Mouse (Mus musculus): ENCODE data around the gene Olfr768. TPM values are rescaled to one million over a fixed set of nuclear protein-coding genes. Genes with fewer than 3 reads are reported as not detected.

Gene Olfr768
- not detected in 2 replicates for polyA plus RNA-seq (2012; ENCODE audit: low replicate concordance)

DNA sequence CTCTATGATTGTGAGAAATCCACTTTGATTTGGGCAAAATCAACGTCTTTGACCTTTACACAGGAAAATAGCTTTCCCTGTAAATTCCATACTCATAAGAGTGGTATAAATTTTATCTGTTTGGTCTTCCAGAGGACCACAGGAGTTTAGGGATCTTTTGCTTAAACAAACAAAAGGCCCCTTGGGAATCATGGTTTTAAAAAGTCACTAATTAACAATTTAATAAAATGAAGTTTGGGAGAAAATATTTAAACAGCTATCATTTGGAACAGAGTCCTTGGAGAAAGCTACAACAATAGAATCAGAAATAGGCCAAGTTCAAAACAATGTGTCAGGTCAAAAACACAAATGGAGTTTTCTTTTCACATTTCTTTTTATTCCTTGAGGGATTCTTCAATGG is at the start of gene Olfr768:
Gene Olfr768 (minus strand): TSS at position 101 of the 400 bp plus-strand sequence.

DNA sequence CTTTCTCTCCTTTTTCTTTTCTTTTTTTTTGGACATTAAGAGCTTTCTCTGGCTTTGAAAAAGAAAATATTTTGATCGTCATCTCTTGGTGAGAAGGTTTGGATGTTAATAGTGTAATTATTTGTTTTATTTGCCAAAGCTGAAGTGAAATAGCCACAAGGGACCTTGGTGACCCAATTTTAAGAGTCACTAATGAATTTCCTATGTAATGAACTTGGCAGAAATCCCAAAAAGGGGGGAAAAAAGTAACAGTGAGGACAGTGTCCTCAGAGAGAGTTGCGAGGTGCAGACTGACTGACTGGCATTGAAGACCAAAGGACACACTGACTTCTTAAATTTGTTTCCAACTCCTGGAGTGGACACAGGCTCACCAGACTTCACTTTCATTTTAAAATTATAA is 39.7 kb upstream of the Olfr768 start, which contains the start of gene Olfr770:
Gene Olfr770 (minus strand): TSS at position 101 of the 400 bp plus-strand sequence.

DNA sequence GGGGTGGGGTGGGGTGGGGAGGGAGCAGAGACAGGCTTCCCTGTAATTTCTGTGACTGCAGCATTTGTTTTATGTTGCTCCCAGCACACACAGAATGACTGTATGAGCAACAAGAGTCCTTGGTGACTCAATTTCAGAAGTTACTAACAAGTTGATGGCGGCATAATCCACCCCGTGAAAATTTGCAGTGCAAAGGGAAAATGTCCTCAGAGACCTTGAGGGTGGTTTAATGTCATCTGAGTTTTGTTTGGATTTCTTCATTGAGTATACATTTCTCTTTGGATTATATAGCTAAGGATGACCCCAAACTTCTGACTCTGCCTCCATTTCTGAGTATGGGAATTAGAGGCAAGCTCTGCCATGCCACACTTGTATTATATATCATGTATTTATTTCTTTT is 18.6 kb upstream of the Olfr768 start, which contains the start of gene Olfr769:
Gene Olfr769 (minus strand): TSS at position 101 of the 400 bp plus-strand sequence.

DNA sequence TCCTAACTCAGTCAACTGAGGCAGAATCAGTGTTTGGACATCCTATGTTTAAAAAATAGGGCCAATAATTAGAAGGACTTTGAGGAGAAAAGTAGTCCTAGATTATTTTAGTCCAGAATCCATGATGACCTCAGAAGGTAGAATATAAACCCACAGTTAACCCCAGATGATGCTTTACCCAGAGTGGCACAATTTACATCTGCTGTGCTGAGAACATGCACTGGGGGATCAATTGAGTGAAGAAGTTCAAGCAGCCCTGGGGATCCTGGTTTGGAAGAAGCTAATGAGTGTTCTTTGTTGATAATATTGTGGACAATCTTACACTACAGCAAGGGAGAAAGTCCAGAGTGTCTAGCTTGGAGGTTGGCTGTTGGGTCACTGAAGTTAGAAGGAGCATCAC is 16.4 kb downstream of the Olfr768 start, which contains the start of gene Olfr767:
Gene Olfr767 (minus strand): TSS at position 101 of the 400 bp plus-strand sequence.

DNA sequence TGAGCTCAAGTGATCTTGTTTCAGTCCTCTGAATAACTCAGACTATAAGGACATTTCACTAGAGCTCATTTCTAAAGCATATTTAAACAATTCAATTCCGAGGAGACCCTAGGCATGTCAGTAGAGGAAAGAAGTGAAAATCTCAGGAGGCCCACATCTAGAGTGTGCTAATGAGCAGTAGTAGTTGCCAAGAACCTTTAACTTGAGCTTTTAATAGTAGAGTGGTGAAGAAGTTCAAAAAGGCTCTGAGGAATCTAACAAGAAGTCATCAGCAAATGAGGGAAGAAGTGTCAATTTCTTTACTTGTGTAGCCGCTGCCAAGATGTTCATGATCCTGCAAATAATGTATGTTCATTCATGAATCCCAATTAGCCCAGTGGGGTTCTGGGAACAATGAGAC is 30.3 kb downstream of the Olfr768 start, which contains the start of gene Olfr766-ps1:
Gene Olfr766-ps1 (minus strand): TSS at position 101 of the 400 bp plus-strand sequence.

DNA sequence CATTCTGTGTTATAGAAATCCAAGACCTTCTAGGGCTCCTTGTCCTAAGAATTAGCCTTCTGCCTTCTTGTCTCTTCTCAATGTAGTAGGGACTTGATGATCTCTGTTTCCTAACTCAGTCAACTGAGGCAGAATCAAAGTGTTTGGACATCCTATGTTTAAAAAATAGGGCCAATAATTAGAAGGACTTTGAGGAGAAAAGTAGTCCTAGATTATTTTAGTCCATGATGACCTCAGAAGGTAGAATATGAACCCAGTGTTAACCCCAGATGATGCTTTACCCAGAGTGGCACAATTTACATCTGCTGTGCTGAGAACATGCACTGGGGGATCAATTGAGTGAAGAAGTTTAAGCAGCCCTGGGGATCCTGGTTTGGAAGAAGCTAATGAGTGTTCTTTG is 49.3 kb downstream of the Olfr768 start, which contains the start of gene Olfr765:
Gene Olfr765 (minus strand): TSS at position 101 of the 400 bp plus-strand sequence.

Other genes starting within 250 kb of the Olfr768 start
- gene Gdf11, start 207.7 kb downstream of the Olfr768 start, polyA plus RNA-seq (2012; ENCODE audit: low replicate concordance): 1.5 and 1.6 TPM in 2 replicates
- 0.96 and 1.1 TPM in 2 replicates for gene Cd63, start 198.4 kb downstream of the Olfr768 start, polyA plus RNA-seq (2012; ENCODE audit: low replicate concordance)
- 2.4 and 4.2 TPM in 2 replicates for gene Rdh5, start 176.5 kb downstream of the Olfr768 start, polyA plus RNA-seq (2012; ENCODE audit: low replicate concordance)
- 24.2 and 33.3 TPM in 2 replicates for gene Bloc1s1, start 175.3 kb downstream of the Olfr768 start, polyA plus RNA-seq (2012; ENCODE audit: low replicate concordance)
- 1.6 and 2.3 TPM in 2 replicates for gene Itga7, start 165.6 kb downstream of the Olfr768 start, polyA plus RNA-seq (2012; ENCODE audit: low replicate concordance)
- gene Mettl7b, start 138.4 kb downstream of the Olfr768 start, polyA plus RNA-seq (2012; ENCODE audit: low replicate concordance): not detected in 2 replicates
- not detected in 2 replicates for gene Olfr9, start 109.9 kb downstream of the Olfr768 start, polyA plus RNA-seq (2012; ENCODE audit: low replicate concordance)
- not detected in 2 replicates for gene Olfr763, start 88.6 kb downstream of the Olfr768 start, polyA plus RNA-seq (2012; ENCODE audit: low replicate concordance)
- not detected in 2 replicates for gene Olfr764-ps1, start 59.5 kb downstream of the Olfr768 start, polyA plus RNA-seq (2012; ENCODE audit: low replicate concordance)
- not detected in 2 replicates for gene Olfr765, start 49.4 kb downstream of the Olfr768 start, polyA plus RNA-seq (2012; ENCODE audit: low replicate concordance)
- gene Olfr766-ps1, start 30.4 kb downstream of the Olfr768 start, polyA plus RNA-seq (2012; ENCODE audit: low replicate concordance): not detected in 2 replicates
- gene Olfr767, start 16.5 kb downstream of the Olfr768 start, polyA plus RNA-seq (2012; ENCODE audit: low replicate concordance): not detected in 2 replicates
- gene Olfr769, start 18.5 kb upstream of the Olfr768 start, polyA plus RNA-seq (2012; ENCODE audit: low replicate concordance): not detected in 2 replicates
- not detected in 2 replicates for gene Olfr770, start 39.6 kb upstream of the Olfr768 start, polyA plus RNA-seq (2012; ENCODE audit: low replicate concordance)
- gene Olfr771, start 65.4 kb upstream of the Olfr768 start, polyA plus RNA-seq (2012; ENCODE audit: low replicate concordance): not detected in 2 replicates
- not detected in 2 replicates for gene Olfr772, start 78.5 kb upstream of the Olfr768 start, polyA plus RNA-seq (2012; ENCODE audit: low replicate concordance)
- not detected in 2 replicates for gene Olfr773, start 88.0 kb upstream of the Olfr768 start, polyA plus RNA-seq (2012; ENCODE audit: low replicate concordance)
- not detected in 2 replicates for gene Olfr774, start 136.8 kb upstream of the Olfr768 start, polyA plus RNA-seq (2012; ENCODE audit: low replicate concordance)
- gene Olfr775, start 149.0 kb upstream of the Olfr768 start, polyA plus RNA-seq (2012; ENCODE audit: low replicate concordance): not detected in 2 replicates
- gene Olfr776, start 159.8 kb upstream of the Olfr768 start, polyA plus RNA-seq (2012; ENCODE audit: low replicate concordance): not detected in 2 replicates
- not detected in 2 replicates for gene Olfr777, start 172.1 kb upstream of the Olfr768 start, polyA plus RNA-seq (2012; ENCODE audit: low replicate concordance)
- not detected in 2 replicates for gene Olfr780, start 218.7 kb upstream of the Olfr768 start, polyA plus RNA-seq (2012; ENCODE audit: low replicate concordance)
- not detected in 2 replicates for gene Olfr781, start 229.5 kb upstream of the Olfr768 start, polyA plus RNA-seq (2012; ENCODE audit: low replicate concordance)
- not detected in 2 replicates for gene Olfr782, start 249.5 kb upstream of the Olfr768 start, polyA plus RNA-seq (2012; ENCODE audit: low replicate concordance)

All from leukemia stem cell, adult 10-12 weeks (primary cell).